ENCODE assay signal across 8 mouse cellular contexts in genomic region chr19:56548230-56549032, GRCm38 (mm10). TPM values are rescaled to one million over a fixed set of nuclear protein-coding genes. Genes with fewer than 3 reads are reported as not detected.
DNase-seq lines count a peak whose midpoint lies in the region; ATAC-seq and TF ChIP-seq lines count a peak whose summit lies in the region.

Gene Nhlrc2 (plus strand): TSS chr19:56548261.

- peak within 1 kb of the TSS; percentile 71 for H3K4me2 ChIP-seq in forebrain, embryonic 12.5 days
- peak within 1 kb of the TSS; percentile 72 for H3K4me2 ChIP-seq in heart, embryonic 16.5 days (ENCODE audit: low read depth, low read length)
- peak within 1 kb of the TSS; percentile 85 for H3K4me2 ChIP-seq in liver, embryonic 16.5 days (ENCODE audit: low read depth, low read length)
- peak within 1 kb of the TSS; percentile 69 for H3K4me2 ChIP-seq in neural tube, embryonic 12.5 days (replicated peaks)
- peak within 1 kb of the TSS; percentile 86 for H3K4me2 ChIP-seq in stomach, postnatal 0 days (replicated peaks; ENCODE audit: low read depth)

- ATAC-seq in cerebellum, adult (ENCODE audit: insufficient number of reproducible peaks, low FRiP score, low TSS enrichment), result peak; percentile 69
- peak; percentile 92 for ATAC-seq in forebrain, embryonic 12.5 days (ENCODE audit: low FRiP score)
- peak; percentile 87 for ATAC-seq in heart, embryonic 16.5 days (replicated peaks; ENCODE audit: extremely low read depth, insufficient read depth, low FRiP score)
- ATAC-seq in liver, embryonic 16.5 days (ENCODE audit: low read depth), result peak; percentile 88
- ATAC-seq in neural tube, embryonic 12.5 days (ENCODE audit: low FRiP score, low read depth), result peak; percentile 91
- ATAC-seq in stomach, postnatal 0 days (ENCODE audit: low FRiP score, low TSS enrichment), result peak; percentile 97

- H3K27me3 ChIP-seq in ES-Bruce4 (ENCODE audit: control insufficient read depth, insufficient read depth, low read length, poor library complexity, severe bottlenecking), result no peaks in the 10 kb centered on the region
- H3K27me3 ChIP-seq in forebrain, embryonic 12.5 days, result no peaks in the 10 kb centered on the region
- H3K27me3 ChIP-seq in heart, embryonic 16.5 days (ENCODE audit: control insufficient read depth, insufficient read depth, low read length), result no peaks in the 10 kb centered on the region
- no peaks in the 10 kb centered on the region for H3K27me3 ChIP-seq in liver, embryonic 16.5 days (ENCODE audit: control insufficient read depth, insufficient read depth, low read depth, low read length)
- no peaks in the 10 kb centered on the region for H3K27me3 ChIP-seq in neural tube, embryonic 12.5 days (replicated peaks)
- no peaks in the 10 kb centered on the region for H3K27me3 ChIP-seq in stomach, postnatal 0 days (ENCODE audit: control insufficient read depth, insufficient read depth, low read length)

- H3K4me3 ChIP-seq in ES-Bruce4 (ENCODE audit: low read depth, low read length), result peak within 1 kb of the TSS; percentile 96
- peak within 1 kb of the TSS; percentile 96 for H3K4me3 ChIP-seq in forebrain, embryonic 12.5 days (replicated peaks)
- H3K4me3 ChIP-seq in heart, embryonic 16.5 days (ENCODE audit: low read length), result peak within 1 kb of the TSS; percentile 81
- peak within 1 kb of the TSS; percentile 99 for H3K4me3 ChIP-seq in liver, embryonic 16.5 days (ENCODE audit: low read depth, low read length)
- peak within 1 kb of the TSS; percentile 87 for H3K4me3 ChIP-seq in neural tube, embryonic 12.5 days
- H3K4me3 ChIP-seq in stomach, postnatal 0 days (ENCODE audit: low read depth, low read length), result peak within 1 kb of the TSS; percentile 95

- TF ChIP-seq POLR2A in ES-Bruce4 (IDR thresholded peaks at IDR 0.05; ENCODE audit: insufficient read depth, low read length), result no peak

- peak within 1 kb of the TSS; percentile 96 for H3K9ac ChIP-seq in ES-Bruce4 (ENCODE audit: low read depth, poor library complexity, severe bottlenecking)
- H3K9ac ChIP-seq in forebrain, embryonic 12.5 days, result peak within 1 kb of the TSS; percentile 93
- peak within 1 kb of the TSS; percentile 98 for H3K9ac ChIP-seq in heart, embryonic 16.5 days (ENCODE audit: low read length)
- H3K9ac ChIP-seq in liver, embryonic 16.5 days (ENCODE audit: low read depth, low read length), result peak within 1 kb of the TSS; percentile 96
- H3K9ac ChIP-seq in neural tube, embryonic 12.5 days, result peak within 1 kb of the TSS; percentile 89
- H3K9ac ChIP-seq in stomach, postnatal 0 days (ENCODE audit: low read length), result peak within 1 kb of the TSS; percentile 98

- DNase-seq in kidney, postnatal 25 days, result peak; percentile 93 to 96
- DNase-seq in stomach, postnatal 0 days (ENCODE audit: low spot score), result peak; percentile 94

- no peak for TF ChIP-seq EP300 in ES-Bruce4 (IDR thresholded peaks at IDR 0.05; ENCODE audit: insufficient read depth, low read depth, low read length)
- peak; percentile 81 for TF ChIP-seq EP300 in stomach, postnatal 0 days (optimal IDR thresholded peaks at IDR 0.05)

- H3K36me3 ChIP-seq in ES-Bruce4 (ENCODE audit: control insufficient read depth, insufficient read depth, low read length, poor library complexity, severe bottlenecking), result peaks cover 5% of the 10 kb centered on the region
- peaks cover 20% of the 10 kb centered on the region for H3K36me3 ChIP-seq in forebrain, embryonic 12.5 days (replicated peaks)
- peaks cover 22% of the 10 kb centered on the region for H3K36me3 ChIP-seq in heart, embryonic 16.5 days (ENCODE audit: control insufficient read depth, insufficient read depth)
- H3K36me3 ChIP-seq in liver, embryonic 16.5 days (ENCODE audit: control insufficient read depth, insufficient read depth), result peaks cover 25% of the 10 kb centered on the region
- peaks cover 26% of the 10 kb centered on the region for H3K36me3 ChIP-seq in neural tube, embryonic 12.5 days
- peaks cover 20% of the 10 kb centered on the region for H3K36me3 ChIP-seq in stomach, postnatal 0 days (ENCODE audit: control insufficient read depth, insufficient read depth, low read length)

- H3K9me3 ChIP-seq in ES-Bruce4 (replicated peaks; ENCODE audit: control insufficient read depth, insufficient read depth, low read length, poor library complexity, severe bottlenecking), result no peaks in the 10 kb centered on the region
- H3K9me3 ChIP-seq in forebrain, embryonic 12.5 days, result no peaks in the 10 kb centered on the region
- H3K9me3 ChIP-seq in heart, embryonic 16.5 days (replicated peaks; ENCODE audit: control insufficient read depth, low read length), result no peaks in the 10 kb centered on the region
- no peaks in the 10 kb centered on the region for H3K9me3 ChIP-seq in liver, embryonic 16.5 days (replicated peaks; ENCODE audit: control insufficient read depth, low read length)
- H3K9me3 ChIP-seq in neural tube, embryonic 12.5 days, result no peaks in the 10 kb centered on the region
- no peaks in the 10 kb centered on the region for H3K9me3 ChIP-seq in stomach, postnatal 0 days (ENCODE audit: control insufficient read depth, low read length)

- no peaks in the 10 kb centered on the region for H3K4me1 ChIP-seq in ES-Bruce4 (ENCODE audit: control insufficient read depth, insufficient read depth, low read length)
- peaks cover 17% of the 10 kb centered on the region for H3K4me1 ChIP-seq in forebrain, embryonic 12.5 days
- peaks cover 14% of the 10 kb centered on the region for H3K4me1 ChIP-seq in heart, embryonic 16.5 days (ENCODE audit: control insufficient read depth, insufficient read depth, low read length)
- H3K4me1 ChIP-seq in liver, embryonic 16.5 days (ENCODE audit: control insufficient read depth, low read depth, low read length), result peaks cover 26% of the 10 kb centered on the region
- peaks cover 13% of the 10 kb centered on the region for H3K4me1 ChIP-seq in neural tube, embryonic 12.5 days
- no peaks in the 10 kb centered on the region for H3K4me1 ChIP-seq in stomach, postnatal 0 days (replicated peaks; ENCODE audit: control insufficient read depth, insufficient read depth)

- no peak for TF ChIP-seq CTCF in ES-Bruce4 (IDR thresholded peaks at IDR 0.05; ENCODE audit: low read depth, low read length)
- TF ChIP-seq CTCF in stomach, postnatal 0 days (IDR thresholded peaks at IDR 0.05; ENCODE audit: low read depth), result no peak

- peak within 1 kb of the TSS; percentile 78 for H3K27ac ChIP-seq in ES-Bruce4 (ENCODE audit: insufficient read depth, low read length)
- H3K27ac ChIP-seq in forebrain, embryonic 12.5 days, result peak within 1 kb of the TSS; percentile 97
- peak within 1 kb of the TSS; percentile 98 for H3K27ac ChIP-seq in heart, embryonic 16.5 days (ENCODE audit: low read length)
- H3K27ac ChIP-seq in liver, embryonic 16.5 days (ENCODE audit: low read length), result peak within 1 kb of the TSS; percentile 97
- H3K27ac ChIP-seq in neural tube, embryonic 12.5 days, result peak within 1 kb of the TSS; percentile 83
- peak within 1 kb of the TSS; percentile 98 for H3K27ac ChIP-seq in stomach, postnatal 0 days (replicated peaks)

- WGBS in forebrain, embryonic 12.5 days, result under 1% methylated on average over 68 of the region's 69 CpGs
- under 1% methylated on average over 69 of the region's 69 CpGs for WGBS in heart, embryonic 16.5 days
- WGBS in liver, embryonic 16.5 days (ENCODE audit: insufficient replicate concordance), result under 1% methylated on average over 69 of the region's 69 CpGs
- WGBS in neural tube, embryonic 12.5 days, result under 1% methylated on average over 69 of the region's 69 CpGs
- WGBS in stomach, postnatal 0 days, result under 1% methylated on average over 61 of the region's 69 CpGs

RNA-seq across cellular contexts. Expression of gene Nhlrc2, which starts in this region (rescaled TPM):
- 18.0 and 27.8 TPM in 2 replicates for polyA plus RNA-seq in ES-Bruce4 (2011; ENCODE audit: insufficient read depth, insufficient read length, low read depth, missing spikeins)
- 17.7 and 18.1 TPM in 2 replicates for polyA plus RNA-seq in forebrain, embryonic 12.5 days (2016; fragmentation: Nextera tagmentation; extraction: Ambion mirVana)
- polyA plus RNA-seq in heart, embryonic 16.5 days (2015; fragmentation: Nextera tagmentation; extraction: Ambion mirVana), result 15.1 and 18.3 TPM in 2 replicates
- 7.2 and 7.8 TPM in 2 replicates for polyA plus RNA-seq in liver, embryonic 16.5 days (2015; fragmentation: Nextera tagmentation; extraction: Ambion mirVana)
- 12.7 and 14.7 TPM in 2 replicates for polyA plus RNA-seq in neural tube, embryonic 12.5 days (2016; fragmentation: Nextera tagmentation; extraction: Ambion mirVana)
- polyA plus RNA-seq in stomach, postnatal 0 days (2015; fragmentation: Nextera tagmentation; extraction: Ambion mirVana), result 8.1 and 8.2 TPM in 2 replicates

Comparison
In these comparisons a context has a peak if more than half of its experiments do, and no peak if none do; other contexts are left out.
1. Peak in every context shown above with its lines: DNase-seq, ATAC-seq, H3K4me3 ChIP-seq and H3K27ac ChIP-seq.